Mouse (Mus musculus): ENCODE results near the gene Dock10. TPM values are rescaled to one million over a fixed set of nuclear protein-coding genes. Genes with fewer than 3 reads are reported as not detected.

Gene Dock10
- polyA plus RNA-seq, 1 experiment from 2014 or later: 3.1 TPM

DNA sequence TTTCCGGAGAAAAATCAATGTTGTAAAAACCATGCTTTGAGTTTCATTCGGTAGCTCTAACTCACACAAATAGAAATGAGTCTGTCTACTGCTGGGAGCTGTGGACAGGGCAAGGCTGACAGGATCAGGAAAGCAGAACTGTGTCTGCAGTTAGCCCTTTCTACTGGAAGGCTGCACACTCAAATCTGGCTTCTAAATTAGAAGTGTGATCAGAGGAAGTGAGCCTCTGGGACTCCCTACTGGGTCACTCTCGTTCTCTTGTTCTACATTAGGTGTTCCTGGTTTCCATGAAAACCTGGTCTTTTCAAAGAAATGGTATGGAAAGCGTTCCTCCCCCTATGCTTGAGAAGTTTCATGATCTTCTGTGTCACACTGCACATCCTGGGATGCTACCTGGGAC is 103.1 kb downstream of the Dock10 start:
- H3K4me1 ChIP-seq (replicated peaks; ENCODE audit: control insufficient read depth, insufficient read depth, low read length): no peaks in the 10 kb centered on the region
- H3K9me3 ChIP-seq (ENCODE audit: control insufficient read depth, low read length): no peaks in the 10 kb centered on the region
- 73% methylated on average over 4 of the region's 4 CpGs for WGBS
- no peaks in the 10 kb centered on the region for H3K36me3 ChIP-seq (ENCODE audit: control insufficient read depth, insufficient read depth, low read length)
- ATAC-seq (replicated peaks; ENCODE audit: low FRiP score): no peak
- no peak overlapping the region for H3K27ac ChIP-seq (ENCODE audit: low read depth, low read length)
- no peak for DNase-seq (ENCODE audit: low spot score)
- no peak overlapping the region for H3K9ac ChIP-seq (ENCODE audit: low read depth, low read length)
- H3K4me3 ChIP-seq (ENCODE audit: low read depth, low read length): no peak overlapping the region
- H3K27me3 ChIP-seq (replicated peaks; ENCODE audit: control insufficient read depth, insufficient read depth, low read length): no peaks in the 10 kb centered on the region
- no peak overlapping the region for H3K4me2 ChIP-seq

DNA sequence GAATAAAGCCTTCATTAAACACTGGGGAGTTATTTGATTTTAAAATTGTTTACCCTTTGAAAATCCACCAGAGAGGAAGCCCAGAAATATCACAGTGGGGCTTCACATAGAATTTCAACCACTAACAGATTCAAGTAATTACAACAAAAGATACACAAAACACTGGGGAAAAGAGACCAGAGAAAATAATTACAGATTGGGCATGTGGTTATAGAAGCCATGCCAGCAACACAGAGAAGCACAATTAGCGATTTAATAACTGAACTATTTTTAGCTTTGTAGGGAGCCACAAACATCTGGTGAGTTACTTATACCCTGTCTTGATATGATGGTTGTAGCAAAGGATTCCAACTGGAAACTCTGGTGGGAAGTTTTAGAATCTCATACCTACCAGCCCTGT is 104.2 kb downstream of the Dock10 start:
- 93% methylated on average over 1 of the region's 1 CpGs for WGBS

DNA sequence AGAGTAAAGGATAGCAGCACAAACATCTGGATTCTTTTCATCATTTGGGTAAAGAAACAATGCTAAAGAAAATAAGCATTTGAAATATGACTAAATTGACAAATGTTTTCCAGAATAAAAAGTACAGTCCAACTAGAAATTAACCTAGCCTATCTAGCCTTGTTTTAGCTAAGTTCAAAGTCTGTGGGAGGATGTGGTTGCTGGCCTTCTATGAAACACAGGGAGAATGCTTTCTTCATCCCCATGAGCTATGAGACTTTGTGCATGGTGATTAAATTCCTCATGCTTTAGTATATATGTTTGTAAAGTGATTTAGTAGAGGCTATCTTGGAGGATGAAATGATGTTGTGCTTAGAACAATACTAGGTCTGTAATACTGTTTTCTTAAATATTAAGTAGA is 105.5 kb downstream of the Dock10 start:
- Histone ChIP-seq H3K9ac (ENCODE audit: low read depth, low read length) (no peak overlapping the region), H3K9me3 (ENCODE audit: control insufficient read depth, low read length) (no peaks in the 10 kb centered on the region), H3K36me3 (ENCODE audit: control insufficient read depth, insufficient read depth, low read length) (no peaks in the 10 kb centered on the region), H3K27ac (ENCODE audit: low read depth, low read length) (no peak overlapping the region), H3K4me3 (ENCODE audit: low read depth, low read length) (no peak overlapping the region), H3K27me3 (replicated peaks; ENCODE audit: control insufficient read depth, insufficient read depth, low read length) (no peaks in the 10 kb centered on the region), H3K4me2 (no peak overlapping the region), H3K4me1 (replicated peaks; ENCODE audit: control insufficient read depth, insufficient read depth, low read length) (no peaks in the 10 kb centered on the region)
- ATAC-seq (replicated peaks; ENCODE audit: low FRiP score) (no peak), DNase-seq (ENCODE audit: low spot score) (no peak)

More for the DNA sequence above, 104.2 kb downstream of the Dock10 start:
- Histone ChIP-seq H3K9ac (ENCODE audit: low read depth, low read length) (no peak overlapping the region), H3K27me3 (replicated peaks; ENCODE audit: control insufficient read depth, insufficient read depth, low read length) (no peaks in the 10 kb centered on the region), H3K9me3 (ENCODE audit: control insufficient read depth, low read length) (no peaks in the 10 kb centered on the region), H3K4me3 (ENCODE audit: low read depth, low read length) (no peak overlapping the region), H3K4me1 (replicated peaks; ENCODE audit: control insufficient read depth, insufficient read depth, low read length) (no peaks in the 10 kb centered on the region), H3K4me2 (no peak overlapping the region), H3K36me3 (ENCODE audit: control insufficient read depth, insufficient read depth, low read length) (no peaks in the 10 kb centered on the region), H3K27ac (ENCODE audit: low read depth, low read length) (no peak overlapping the region)
- ATAC-seq (replicated peaks; ENCODE audit: low FRiP score) (no peak), DNase-seq (ENCODE audit: low spot score) (no peak)

DNA sequence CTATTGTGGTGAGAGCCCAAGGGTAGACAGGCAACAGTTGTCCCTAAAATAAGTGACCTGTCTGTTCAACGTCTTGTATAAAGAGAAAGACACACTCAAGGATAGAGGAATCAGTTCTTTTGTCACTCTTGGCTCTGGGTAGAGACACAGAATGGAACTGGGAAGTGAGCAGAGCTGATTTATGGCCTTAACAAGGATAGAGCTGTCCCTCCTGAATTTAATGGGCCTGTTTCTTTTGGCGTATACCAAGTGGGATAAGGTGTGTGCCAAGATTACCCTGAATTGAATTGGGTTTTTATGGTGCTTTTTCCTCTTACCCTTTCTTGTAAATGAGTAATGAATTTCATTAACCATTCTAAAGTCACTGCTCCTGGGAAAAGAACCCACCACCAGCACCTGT is 106.2 kb downstream of the Dock10 start:
- no peak for ATAC-seq (replicated peaks; ENCODE audit: low FRiP score)
- Histone ChIP-seq H3K27ac (ENCODE audit: low read depth, low read length) (no peak overlapping the region), H3K9ac (ENCODE audit: low read depth, low read length) (no peak overlapping the region), H3K4me2 (no peak overlapping the region), H3K9me3 (ENCODE audit: control insufficient read depth, low read length) (no peaks in the 10 kb centered on the region), H3K4me3 (ENCODE audit: low read depth, low read length) (no peak overlapping the region), H3K36me3 (ENCODE audit: control insufficient read depth, insufficient read depth, low read length) (no peaks in the 10 kb centered on the region), H3K4me1 (replicated peaks; ENCODE audit: control insufficient read depth, insufficient read depth, low read length) (no peaks in the 10 kb centered on the region), H3K27me3 (replicated peaks; ENCODE audit: control insufficient read depth, insufficient read depth, low read length) (no peaks in the 10 kb centered on the region)
- DNase-seq (ENCODE audit: low spot score): no peak
- WGBS: 80% methylated on average over 2 of the region's 2 CpGs

DNA sequence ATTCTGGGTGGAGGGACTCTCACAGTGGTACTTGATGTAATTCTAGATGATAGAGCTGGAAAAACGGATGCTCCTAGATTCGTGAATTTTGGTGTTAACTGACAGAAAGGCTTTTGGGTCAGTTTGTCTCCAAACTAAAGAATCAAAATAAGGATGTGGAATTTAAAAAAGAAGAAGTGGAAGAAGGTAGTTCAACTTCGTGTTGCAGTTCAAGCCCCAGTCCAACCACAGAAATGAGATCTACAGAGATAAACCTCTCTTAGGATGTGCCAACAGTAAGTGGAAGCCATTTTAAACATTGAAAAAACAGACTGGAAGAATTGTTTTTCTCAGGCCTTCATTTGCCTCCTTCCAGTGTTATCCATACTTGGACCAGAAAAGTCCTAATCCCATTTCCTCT is 111.7 kb downstream of the Dock10 start:
- Histone ChIP-seq H3K4me1 (replicated peaks; ENCODE audit: control insufficient read depth, insufficient read depth, low read length) (no peaks in the 10 kb centered on the region), H3K9me3 (ENCODE audit: control insufficient read depth, low read length) (no peaks in the 10 kb centered on the region), H3K27ac (ENCODE audit: low read depth, low read length) (no peak overlapping the region), H3K4me3 (ENCODE audit: low read depth, low read length) (no peak overlapping the region), H3K36me3 (ENCODE audit: control insufficient read depth, insufficient read depth, low read length) (no peaks in the 10 kb centered on the region), H3K4me2 (no peak overlapping the region), H3K9ac (ENCODE audit: low read depth, low read length) (no peak overlapping the region), H3K27me3 (replicated peaks; ENCODE audit: control insufficient read depth, insufficient read depth, low read length) (no peaks in the 10 kb centered on the region)
- no peak for DNase-seq (ENCODE audit: low spot score)
- 46% methylated on average over 3 of the region's 3 CpGs for WGBS
- ATAC-seq (replicated peaks; ENCODE audit: low FRiP score): no peak

DNA sequence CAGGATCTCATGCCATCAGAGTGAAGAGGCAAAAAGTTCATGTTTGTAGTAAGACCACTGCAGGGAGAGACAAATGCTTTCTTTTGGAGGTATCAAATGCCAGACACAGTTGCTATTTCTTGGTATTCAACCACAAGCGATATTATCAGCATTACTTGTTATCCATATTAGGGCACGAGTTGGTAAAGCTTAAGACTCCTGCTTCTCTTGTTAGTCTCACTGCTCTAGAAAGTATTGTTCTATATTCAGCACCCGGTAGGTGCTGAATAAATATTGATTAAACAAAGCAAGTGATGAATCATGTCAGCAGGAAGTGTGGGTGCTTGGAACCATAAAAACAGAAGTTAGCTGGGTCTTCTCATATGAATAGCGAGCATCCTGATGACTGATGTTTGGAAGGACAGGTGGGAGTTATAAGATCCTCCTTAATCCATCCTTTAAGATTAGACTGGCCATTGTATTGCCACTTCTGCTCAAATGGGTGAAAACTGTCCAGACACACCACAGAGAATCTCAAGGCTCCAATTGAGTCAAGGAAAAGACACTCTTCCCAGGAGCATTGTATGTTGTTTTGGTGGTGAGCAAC is 114.4 kb downstream of the Dock10 start:
- no peak overlapping the region for H3K27ac ChIP-seq (ENCODE audit: low read depth, low read length)
- 69% methylated on average over 4 of the region's 4 CpGs for WGBS

DNA sequence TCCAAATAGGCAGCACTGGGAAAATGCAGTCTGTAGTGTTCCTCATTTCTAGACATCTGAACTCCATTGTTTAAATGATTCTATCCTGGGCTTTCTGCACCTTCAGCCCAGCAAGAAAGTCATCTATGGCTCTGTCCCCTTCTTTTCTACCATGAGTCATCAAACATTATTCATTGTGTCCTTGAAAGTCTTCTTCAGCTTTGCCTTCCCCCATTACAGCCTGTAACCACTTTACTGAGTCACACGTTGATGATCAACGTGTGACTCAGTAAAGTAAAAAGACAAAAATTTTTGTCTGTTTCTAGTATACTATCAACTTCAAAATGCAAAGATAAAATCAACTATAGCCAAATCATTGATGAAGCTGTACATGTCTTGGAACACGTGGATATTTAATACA is 116.5 kb downstream of the Dock10 start:
- WGBS: 85% methylated on average over 3 of the region's 3 CpGs
- Histone ChIP-seq H3K4me2 (no peak overlapping the region), H3K27me3 (replicated peaks; ENCODE audit: control insufficient read depth, insufficient read depth, low read length) (no peaks in the 10 kb centered on the region), H3K9me3 (ENCODE audit: control insufficient read depth, low read length) (no peaks in the 10 kb centered on the region), H3K4me3 (ENCODE audit: low read depth, low read length) (no peak overlapping the region), H3K9ac (ENCODE audit: low read depth, low read length) (no peak overlapping the region), H3K27ac (ENCODE audit: low read depth, low read length) (no peak overlapping the region), H3K4me1 (replicated peaks; ENCODE audit: control insufficient read depth, insufficient read depth, low read length) (no peaks in the 10 kb centered on the region), H3K36me3 (ENCODE audit: control insufficient read depth, insufficient read depth, low read length) (no peaks in the 10 kb centered on the region)
- ATAC-seq (replicated peaks; ENCODE audit: low FRiP score) (no peak), DNase-seq (ENCODE audit: low spot score) (no peak)

More for the DNA sequence above, 114.4 kb downstream of the Dock10 start:
- DNase-seq (ENCODE audit: low spot score): no peak
- H3K4me2 ChIP-seq: no peak overlapping the region
- H3K4me1 ChIP-seq (replicated peaks; ENCODE audit: control insufficient read depth, insufficient read depth, low read length): no peaks in the 10 kb centered on the region
- H3K9ac ChIP-seq (ENCODE audit: low read depth, low read length): no peak overlapping the region
- no peaks in the 10 kb centered on the region for H3K36me3 ChIP-seq (ENCODE audit: control insufficient read depth, insufficient read depth, low read length)
- no peak for ATAC-seq (replicated peaks; ENCODE audit: low FRiP score)
- H3K9me3 ChIP-seq (ENCODE audit: control insufficient read depth, low read length): no peaks in the 10 kb centered on the region
- no peaks in the 10 kb centered on the region for H3K27me3 ChIP-seq (replicated peaks; ENCODE audit: control insufficient read depth, insufficient read depth, low read length)
- no peak overlapping the region for H3K4me3 ChIP-seq (ENCODE audit: low read depth, low read length)

DNA sequence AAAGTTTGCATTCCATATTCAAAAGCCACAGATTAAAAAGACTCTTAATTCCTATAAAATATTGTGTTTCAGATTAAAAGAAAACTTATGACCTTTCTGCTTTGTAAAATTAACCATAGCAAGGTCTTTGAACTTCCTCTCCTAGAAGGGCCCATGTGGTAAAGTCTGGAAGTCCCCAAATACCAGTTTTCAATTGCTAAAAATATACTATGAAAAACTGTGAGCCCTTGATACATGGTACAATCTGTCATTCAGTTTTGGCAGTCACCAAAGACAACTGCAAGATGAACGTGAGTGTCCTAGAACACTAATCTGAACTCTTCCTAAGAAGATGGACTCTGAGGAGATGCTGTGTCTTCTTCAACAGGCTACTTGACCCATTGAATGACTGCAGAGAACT is 117.0 kb downstream of the Dock10 start:
- no peak for ATAC-seq (replicated peaks; ENCODE audit: low FRiP score)
- H3K4me1 ChIP-seq (replicated peaks; ENCODE audit: control insufficient read depth, insufficient read depth, low read length): no peaks in the 10 kb centered on the region
- 54% methylated on average over 1 of the region's 1 CpGs for WGBS
- no peaks in the 10 kb centered on the region for H3K36me3 ChIP-seq (ENCODE audit: control insufficient read depth, insufficient read depth, low read length)
- DNase-seq (ENCODE audit: low spot score): no peak
- no peaks in the 10 kb centered on the region for H3K27me3 ChIP-seq (replicated peaks; ENCODE audit: control insufficient read depth, insufficient read depth, low read length)
- no peak overlapping the region for H3K4me2 ChIP-seq
- H3K9me3 ChIP-seq (ENCODE audit: control insufficient read depth, low read length): no peaks in the 10 kb centered on the region
- no peak overlapping the region for H3K27ac ChIP-seq (ENCODE audit: low read depth, low read length)
- H3K4me3 ChIP-seq (ENCODE audit: low read depth, low read length): no peak overlapping the region
- no peak overlapping the region for H3K9ac ChIP-seq (ENCODE audit: low read depth, low read length)

DNA sequence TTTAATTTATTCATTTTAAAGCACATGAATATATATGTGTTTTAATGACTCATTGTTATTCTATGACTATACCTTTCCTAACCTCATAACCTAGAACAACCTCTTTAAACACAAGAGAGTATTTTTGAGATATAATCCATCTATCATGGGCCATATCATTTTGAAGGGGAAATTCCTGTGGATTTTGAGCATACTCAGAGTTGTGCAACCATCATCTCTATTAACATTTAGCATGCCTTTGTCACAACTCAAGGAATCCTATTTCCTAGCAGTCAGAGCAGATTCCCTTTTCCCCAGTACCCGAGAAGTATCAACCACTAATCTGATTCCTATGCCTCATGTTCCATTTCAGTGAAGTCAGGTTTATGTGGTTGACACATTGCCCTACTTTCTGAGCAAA is 118.8 kb downstream of the Dock10 start:
- ATAC-seq (replicated peaks; ENCODE audit: low FRiP score): no peak
- DNase-seq (ENCODE audit: low spot score): no peak
- Histone ChIP-seq H3K4me3 (ENCODE audit: low read depth, low read length) (no peak overlapping the region), H3K27me3 (replicated peaks; ENCODE audit: control insufficient read depth, insufficient read depth, low read length) (no peaks in the 10 kb centered on the region), H3K9me3 (ENCODE audit: control insufficient read depth, low read length) (no peaks in the 10 kb centered on the region), H3K27ac (ENCODE audit: low read depth, low read length) (no peak overlapping the region), H3K4me2 (no peak overlapping the region), H3K4me1 (replicated peaks; ENCODE audit: control insufficient read depth, insufficient read depth, low read length) (no peaks in the 10 kb centered on the region), H3K36me3 (ENCODE audit: control insufficient read depth, insufficient read depth, low read length) (no peaks in the 10 kb centered on the region), H3K9ac (ENCODE audit: low read depth, low read length) (no peak overlapping the region)
- 67% methylated on average over 1 of the region's 1 CpGs for WGBS

All from liver, embryonic 11.5 days (tissue).